Mouse (Mus musculus) brain, adult 2 months (tissue): ENCODE measurements around the gene Gys1.
A peak's percentile ranks its signal among the peaks of the same experiment; 100 is the strongest.
"Not testable (repeated sequence)": the region's sequence is repeated elsewhere in the genome, so short reads cannot be mapped to it uniquely, and the experiment has no call there.

Experiments used
- DNase-seq: peaks from one replicate; pipeline ENCODE4 v3.0.0; 2011; ENCODE audit warnings: low read depth, low spot score

Gys1 gene

GRCm38 (mm10) chr7:45457204-45458060 lies 22.8 kb downstream of the Gys1 start:
- DNase-seq: peak; percentile 67

- peak; percentile 84 for DNase-seq
Observed at GRCm38 (mm10) chr7:45458748-45459563, 24.3 kb downstream of the Gys1 start.

- DNase-seq: peak; percentile 99
Observed at GRCm38 (mm10) chr7:45459564-45460140, 25.0 kb downstream of the Gys1 start, which contains the start of gene Ftl1. Gene Ftl1, minus strand, starts transcription at chr7:45459884.

GRCm38 (mm10) chr7:45460377-45460776 lies 25.7 kb downstream of the Gys1 start:
- DNase-seq: no peak

GRCm38 (mm10) chr7:45460860-45461314 lies 26.2 kb downstream of the Gys1 start:
- peak; percentile 62 for DNase-seq

GRCm38 (mm10) chr7:45461326-45461725 lies 26.7 kb downstream of the Gys1 start:
- no peak for DNase-seq

- no peak for DNase-seq
Observed at GRCm38 (mm10) chr7:45461781-45462180, 27.1 kb downstream of the Gys1 start.

- DNase-seq: no peak
Observed at GRCm38 (mm10) chr7:45462325-45462724, 27.7 kb downstream of the Gys1 start.

- DNase-seq: not testable (repeated sequence)
Observed at GRCm38 (mm10) chr7:45462868-45463267, 28.2 kb downstream of the Gys1 start.

- DNase-seq: no peak
Observed at GRCm38 (mm10) chr7:45463987-45464778, 29.5 kb downstream of the Gys1 start.

- no peak for DNase-seq
Observed at GRCm38 (mm10) chr7:45465112-45465511, 30.5 kb downstream of the Gys1 start.

- peak; percentile 46 for DNase-seq
Observed at GRCm38 (mm10) chr7:45465549-45465948, 30.9 kb downstream of the Gys1 start.

GRCm38 (mm10) chr7:45466283-45467089 lies 31.8 kb downstream of the Gys1 start, which contains the start of gene Bax:
Gene Bax, minus strand, starts transcription at chr7:45466898.
- peak; percentile 98 for DNase-seq

- DNase-seq: no peak
Observed at GRCm38 (mm10) chr7:45467090-45467670, 32.5 kb downstream of the Gys1 start.

GRCm38 (mm10) chr7:45470869-45471268 lies 36.2 kb downstream of the Gys1 start:
- DNase-seq: peak; percentile 90

GRCm38 (mm10) chr7:45475291-45475969 lies 40.8 kb downstream of the Gys1 start:
- peak; percentile 82 for DNase-seq

GRCm38 (mm10) chr7:45476453-45476852 lies 41.8 kb downstream of the Gys1 start:
- DNase-seq: no peak

- peak; percentile 88 for DNase-seq
Observed at GRCm38 (mm10) chr7:45477003-45477402, 42.4 kb downstream of the Gys1 start.

- DNase-seq: no peak
Observed at GRCm38 (mm10) chr7:45478774-45479173, 44.1 kb downstream of the Gys1 start.
